Mouse (Mus musculus) limb, embryonic 10.5 days (tissue): ENCODE data around the gene Pkdrej. TPM values are rescaled to one million over a fixed set of nuclear protein-coding genes. Genes with fewer than 3 reads are reported as not detected.
"Not testable (repeated sequence)": the region's sequence is repeated elsewhere in the genome, so short reads cannot be mapped to it uniquely, and the experiment has no call there.

ENCODE experiments used
- DNase-seq: peaks from one replicate; pipeline ENCODE4 v3.0.0-alpha.2; 2017; ENCODE audit warnings: low spot score
- H3K27ac ChIP-seq: fragments of 300-500 bp; sonication (generic); 2 replicates; pipeline ENCODE4 v1.5.1; 2016; ENCODE audit warnings: mild to moderate bottlenecking
- H3K27me3 ChIP-seq: fragments of 300-500 bp; sonication (generic); 2 replicates; pipeline ENCODE4 v1.6.1; 2016; ENCODE audit warnings: low read depth, mild to moderate bottlenecking; ENCODE audit not compliant: poor library complexity, severe bottlenecking
- H3K36me3 ChIP-seq: fragments of 300-500 bp; sonication (generic); 2 replicates; pipeline ENCODE4 v1.6.1; 2016; ENCODE audit warnings: mild to moderate bottlenecking, moderate library complexity
- H3K4me1 ChIP-seq: fragments of 300-500 bp; sonication (generic); 2 replicates; pipeline ENCODE4 v1.6.1; 2016
- H3K4me3 ChIP-seq: fragments of 300-500 bp; sonication (generic); 2 replicates; pipeline ENCODE4 v1.5.1; 2016; ENCODE audit warnings: mild to moderate bottlenecking, moderate library complexity
- H3K9me3 ChIP-seq: fragments of 300-500 bp; sonication (generic); replicated peaks from 2 replicates; pipeline ENCODE4 v1.6.1; 2016; ENCODE audit warnings: mild to moderate bottlenecking
- WGBS: fragments of 180-500 bp; shearing (Covaris S2); methylation state at CpG from one replicate; pipeline ENCODE4 v1.1.7; 2016; 5-methylcytosine and 5-hydroxymethylcytosine counted together
- polyA plus RNA-seq: library from polyadenylated mRNA; unstranded; fragments of >200 nt; fragmentation: Nextera tagmentation; extraction: Ambion mirVana; gene quantifications from 2 replicates; pipeline ENCODE4 v1.2.1, GENCODE M21; 2016

Gene Pkdrej
- 0.03 and 0.05 TPM in 2 replicates for polyA plus RNA-seq

DNA sequence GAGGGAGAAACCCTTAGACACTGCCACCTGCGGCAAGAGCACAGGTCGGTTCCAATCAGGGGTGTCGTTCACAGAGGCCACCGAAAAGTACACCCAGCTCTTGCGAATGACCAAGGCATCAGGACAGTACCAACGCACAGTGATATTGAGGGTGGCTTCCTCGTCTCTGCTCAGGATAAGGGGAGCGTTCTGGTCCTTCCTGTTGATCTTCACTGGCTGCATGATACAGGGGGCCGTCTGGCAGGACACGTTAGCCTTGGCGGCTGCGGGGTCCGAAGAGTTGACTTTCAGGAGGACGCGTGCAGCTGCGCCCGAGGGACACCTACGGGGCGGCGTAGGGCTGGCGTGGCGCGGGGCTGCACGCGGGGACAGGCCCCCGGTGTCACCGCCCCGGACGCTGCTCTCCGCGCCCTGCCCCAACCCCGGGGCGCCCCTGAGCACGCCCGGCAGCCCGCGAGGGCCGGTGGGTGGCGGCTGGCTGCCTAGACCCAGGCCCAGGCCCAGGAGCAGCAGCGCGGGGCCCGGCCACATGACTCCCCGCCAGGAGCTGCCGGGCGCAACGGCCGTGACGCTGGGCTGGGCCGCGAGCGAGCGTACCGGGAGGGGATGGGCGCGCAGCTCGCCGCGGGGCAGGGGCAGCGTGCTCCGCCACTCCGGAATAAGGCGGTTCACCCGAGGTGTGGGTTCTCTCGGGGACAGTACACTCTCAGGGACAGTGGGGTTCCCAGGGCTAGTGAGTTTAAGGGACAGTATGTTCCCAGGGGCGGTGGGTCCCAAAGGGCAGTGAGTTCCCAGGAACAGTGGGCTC is at the start of gene Pkdrej:
Pkdrej (minus strand) TSS at position 532 of the 808 bp plus-strand sequence.
- no peaks in the 10 kb centered on the region for H3K36me3 ChIP-seq
- H3K4me3 ChIP-seq, result peak within 1 kb of the TSS; percentile 73
- H3K27me3 ChIP-seq, result peaks cover 34% of the 10 kb centered on the region
- DNase-seq, result peak; percentile 70
- 3% methylated on average over 65 of the region's 65 CpGs for WGBS
- H3K27ac ChIP-seq, result peak within 1 kb of the TSS; percentile 92
- H3K4me1 ChIP-seq, result peaks cover 13% of the 10 kb centered on the region
- H3K9me3 ChIP-seq, result 0 out of 2 replicates have a peak, but pooled peaks cover 2% of the 10 kb centered on the region

DNA sequence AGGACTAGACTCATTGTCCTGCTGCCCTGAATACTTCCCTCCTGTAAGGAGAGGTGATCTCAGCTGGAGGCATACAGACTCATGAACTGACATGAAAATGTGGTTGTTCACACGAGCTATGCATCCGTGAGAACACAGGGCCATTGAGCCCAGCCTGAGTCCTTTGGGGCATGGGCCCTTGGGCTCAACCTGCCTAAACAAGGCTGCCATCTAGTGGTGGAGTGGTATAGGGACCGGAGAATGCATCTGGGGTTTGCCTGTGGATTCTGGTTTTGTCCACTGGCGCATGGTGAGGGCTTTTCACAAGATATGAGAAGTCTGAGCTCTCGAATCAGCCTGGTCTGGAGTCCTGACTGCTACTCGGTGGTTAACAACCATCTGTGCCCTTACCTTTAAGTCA is 46.2 kb upstream of the Pkdrej start:
- Histone ChIP-seq H3K36me3 (peaks cover 100% of the 10 kb centered on the region), H3K4me3 (no peak overlapping the region), H3K4me1 (no peaks in the 10 kb centered on the region), H3K9me3 (no peaks in the 10 kb centered on the region), H3K27ac (no peak overlapping the region), H3K27me3 (no peaks in the 10 kb centered on the region)
- DNase-seq, result peak; percentile 69
- WGBS, result 60% methylated on average over 6 of the region's 6 CpGs

DNA sequence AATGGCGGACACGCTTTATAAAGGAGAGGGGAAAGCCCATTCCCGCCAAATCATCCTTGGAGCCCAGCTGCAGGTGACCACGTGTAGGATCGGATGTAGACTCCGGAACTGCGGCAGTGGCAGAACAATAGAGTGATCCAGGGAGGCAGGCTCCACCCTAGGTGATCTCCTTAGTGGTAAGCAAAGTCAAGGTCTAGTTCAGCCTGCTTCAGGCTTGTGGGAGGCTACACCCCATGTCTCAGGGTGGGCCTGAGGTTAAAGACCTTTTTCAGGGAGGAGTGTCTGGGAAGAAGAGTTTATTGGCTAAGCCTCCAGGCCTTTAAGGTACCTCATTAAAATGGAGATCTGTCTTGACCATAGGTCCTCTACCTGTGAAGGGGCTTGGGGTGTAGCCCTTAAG is 44.4 kb upstream of the Pkdrej start:
- 92% methylated on average over 7 of the region's 7 CpGs for WGBS
- H3K27ac ChIP-seq, DNase-seq, H3K4me1 ChIP-seq, H3K4me3 ChIP-seq, H3K27me3 ChIP-seq, H3K9me3 ChIP-seq: not testable (repeated sequence)
- peaks cover 96% of the 10 kb centered on the region for H3K36me3 ChIP-seq

DNA sequence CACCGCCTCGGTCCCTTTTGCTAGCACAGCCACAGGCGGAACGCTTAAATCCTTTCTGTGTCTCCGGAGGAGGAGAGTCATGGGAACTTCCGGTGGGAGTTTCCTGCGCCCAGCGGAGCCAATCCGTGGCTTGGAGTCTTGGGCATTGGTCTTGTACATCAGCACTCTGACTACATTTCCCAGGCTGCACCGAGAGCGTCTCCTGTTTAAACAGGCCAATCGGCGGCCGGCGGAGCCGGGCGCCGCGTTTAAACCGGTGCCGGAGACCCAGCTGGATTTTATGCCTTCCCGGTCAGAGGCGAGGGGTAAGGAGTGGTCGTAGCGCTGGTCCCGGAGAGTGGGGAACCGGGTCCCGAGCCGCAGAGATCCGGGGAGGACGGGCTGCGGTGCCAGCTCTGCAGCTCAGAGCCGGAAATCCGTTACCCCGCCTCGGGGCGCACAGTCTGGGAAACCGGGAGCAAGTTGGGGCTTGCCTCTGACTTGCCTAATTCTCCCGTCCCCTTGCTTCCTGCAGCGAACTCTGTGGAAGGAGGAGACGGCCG is 38.0 kb upstream of the Pkdrej start, which contains the start of gene Gtse1:
Gtse1 (plus strand) TSS at position 256 of the 542 bp plus-strand sequence.
- under 1% methylated on average over 42 of the region's 42 CpGs for WGBS

DNA sequence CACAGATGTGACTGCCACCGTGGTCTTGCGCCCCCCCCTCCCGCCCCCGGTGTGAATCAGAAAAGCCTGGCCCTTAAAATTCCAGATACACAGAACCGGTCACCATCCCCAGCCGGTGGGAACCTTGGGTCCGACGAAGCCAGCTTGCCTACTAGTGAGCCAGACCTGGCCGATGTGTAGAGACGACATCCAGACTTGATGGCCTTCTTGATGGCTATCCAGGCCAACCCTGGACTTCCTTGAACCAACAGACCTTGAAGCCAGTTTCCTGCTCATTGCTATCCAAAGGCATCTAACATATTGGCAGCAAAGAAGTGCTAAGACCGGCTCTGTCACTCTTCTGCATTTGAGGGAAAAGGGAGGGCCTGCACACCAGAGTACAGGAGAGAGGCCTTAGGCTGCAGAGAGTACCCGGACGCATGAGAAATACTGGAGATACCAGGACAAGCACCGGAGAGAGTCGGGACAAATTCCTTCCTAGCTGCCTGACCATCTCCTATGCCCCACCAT is 37.5 kb upstream of the Pkdrej start:
- Histone ChIP-seq H3K4me1 (peaks cover 24% of the 10 kb centered on the region), H3K36me3 (peaks cover 30% of the 10 kb centered on the region), H3K27me3 (no peaks in the 10 kb centered on the region), H3K9me3 (no peaks in the 10 kb centered on the region), H3K27ac (peak overlapping the region; percentile 89), H3K4me3 (peak overlapping the region; percentile 86)
- no peak for DNase-seq
- WGBS, result 8% methylated on average over 15 of the region's 15 CpGs

More for the DNA sequence above, 38.0 kb upstream of the Pkdrej start, which contains the start of gene Gtse1:
- Histone ChIP-seq H3K27me3 (no peaks in the 10 kb centered on the region), H3K4me3 (peak within 1 kb of the TSS; percentile 86), H3K27ac (peak within 1 kb of the TSS; percentile 93), H3K9me3 (no peaks in the 10 kb centered on the region), H3K4me1 (peaks cover 24% of the 10 kb centered on the region), H3K36me3 (peaks cover 35% of the 10 kb centered on the region)
- peak; percentile 91 for DNase-seq

DNA sequence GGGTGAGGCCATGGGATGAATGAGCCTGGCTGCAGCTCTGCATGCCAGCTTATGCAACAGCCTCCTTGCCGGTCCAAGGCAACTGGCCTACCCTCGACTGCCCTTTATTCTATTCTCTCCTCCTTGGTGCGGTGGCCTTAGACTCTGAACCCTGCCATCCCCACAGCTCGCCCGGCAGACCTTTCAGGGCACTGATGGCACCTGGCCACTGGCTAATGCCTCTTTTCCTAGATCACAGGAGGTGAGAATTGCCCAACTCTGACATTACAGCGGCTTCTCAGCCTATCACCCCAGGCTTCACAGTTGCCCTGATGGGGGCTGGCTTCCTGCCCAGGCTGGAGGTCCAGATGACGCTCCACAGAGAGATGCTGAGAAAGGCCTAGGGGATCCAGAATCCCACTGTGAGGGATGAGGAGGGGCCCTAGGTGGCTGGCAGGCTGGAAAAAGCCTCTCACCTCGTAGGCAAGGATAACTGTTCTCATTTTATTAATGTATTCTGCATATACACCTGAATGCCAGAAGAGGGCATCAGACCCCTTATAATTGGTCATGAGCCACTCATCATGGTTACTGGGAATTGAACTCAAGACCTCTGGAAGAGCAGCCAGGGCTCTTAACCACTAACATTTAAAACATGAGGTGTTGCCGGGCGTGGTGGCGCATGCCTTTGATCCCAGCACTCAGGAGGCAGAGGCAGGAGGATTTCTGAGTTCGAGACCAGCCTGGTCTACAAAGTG is 30.3 kb upstream of the Pkdrej start:
- WGBS, result 77% methylated on average over 12 of the region's 12 CpGs
- peaks cover under 1% of the 10 kb centered on the region for H3K36me3 ChIP-seq
- no peaks in the 10 kb centered on the region for H3K27me3 ChIP-seq
- no peaks in the 10 kb centered on the region for H3K9me3 ChIP-seq
- H3K4me3 ChIP-seq, result no peak overlapping the region
- H3K27ac ChIP-seq, result no peak overlapping the region
- H3K4me1 ChIP-seq, result no peaks in the 10 kb centered on the region
- DNase-seq, result no peak

DNA sequence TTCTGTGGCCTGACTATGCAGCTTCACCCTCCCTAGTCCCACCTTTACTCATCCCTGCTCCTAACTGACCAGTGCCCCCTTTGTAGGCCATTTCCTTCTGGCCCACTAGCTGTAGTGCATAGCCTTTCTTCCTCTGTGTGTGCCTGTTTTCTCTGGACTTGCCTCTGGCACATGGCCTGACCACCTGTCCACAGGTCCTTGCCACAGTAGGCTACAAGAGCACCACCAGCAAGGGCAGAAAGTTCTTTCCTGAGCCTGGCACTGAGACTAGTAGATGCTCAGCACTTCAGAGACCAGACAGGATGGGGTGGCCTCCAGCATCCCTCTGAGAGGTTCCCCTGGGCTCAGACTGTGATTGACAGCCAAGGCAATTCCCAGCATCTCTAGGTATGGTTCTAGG is 23.5 kb upstream of the Pkdrej start:
- no peak for DNase-seq
- Histone ChIP-seq H3K36me3 (no peaks in the 10 kb centered on the region), H3K27ac (no peak overlapping the region), H3K4me1 (peaks cover 6% of the 10 kb centered on the region; the same call in 1 of the 2 replicates), H3K9me3 (no peaks in the 10 kb centered on the region), H3K4me3 (no peak overlapping the region), H3K27me3 (no peaks in the 10 kb centered on the region)

DNA sequence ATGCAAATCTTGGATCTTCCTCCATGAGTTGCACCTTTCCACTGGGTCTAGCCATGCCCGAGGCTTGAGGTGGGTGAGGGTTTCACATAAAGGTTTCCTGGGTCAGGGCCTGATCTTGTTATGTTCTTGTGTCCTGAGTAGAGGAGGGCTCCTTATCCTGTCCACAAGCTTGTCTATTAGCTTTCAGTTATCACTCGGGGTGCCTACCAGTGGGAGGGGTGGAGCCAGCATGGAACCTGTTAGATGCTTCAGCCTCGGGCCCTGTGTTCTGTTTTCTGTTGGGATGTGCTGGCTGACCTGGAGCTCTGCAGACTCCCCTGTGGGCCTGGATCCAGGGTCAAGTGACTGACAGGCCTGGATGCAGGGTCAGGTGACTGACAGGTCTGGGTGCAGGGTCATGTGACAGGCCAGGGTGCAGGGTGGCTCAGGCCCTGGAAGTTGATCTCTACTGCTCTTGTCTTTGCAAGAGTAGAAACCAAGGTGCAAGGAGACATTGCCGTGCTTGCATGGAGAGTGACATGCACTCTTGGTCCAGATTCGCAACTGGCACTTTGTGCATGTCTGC is 20.3 kb upstream of the Pkdrej start:
- no peaks in the 10 kb centered on the region for H3K9me3 ChIP-seq
- H3K36me3 ChIP-seq, result no peaks in the 10 kb centered on the region
- no peak for DNase-seq
- WGBS, result 79% methylated on average over 5 of the region's 5 CpGs
- H3K4me1 ChIP-seq, result peaks cover 6% of the 10 kb centered on the region; the same call in 1 of the 2 replicates
- H3K27ac ChIP-seq, result no peak overlapping the region
- H3K27me3 ChIP-seq, result no peaks in the 10 kb centered on the region
- H3K4me3 ChIP-seq, result no peak overlapping the region

DNA sequence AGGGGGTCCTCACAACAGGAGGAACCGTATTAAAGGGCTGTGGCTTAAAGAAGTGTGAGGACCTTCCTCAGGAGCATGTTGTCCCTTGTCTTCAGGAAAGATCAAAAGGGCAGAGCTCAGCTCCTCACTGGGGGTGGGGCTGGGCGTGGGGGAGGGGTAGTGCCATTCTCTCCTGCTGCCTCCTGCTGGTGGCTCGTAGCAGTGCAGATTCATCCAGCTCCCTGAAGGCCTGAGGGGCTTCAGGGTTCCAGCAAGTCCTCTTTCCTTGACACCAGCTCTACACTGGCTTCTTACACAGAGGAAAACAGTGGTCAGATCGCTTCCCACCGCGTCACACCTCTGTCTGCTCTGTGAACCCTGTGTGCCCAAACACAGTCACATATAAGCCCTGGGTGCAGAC is 19.4 kb upstream of the Pkdrej start:
- peak; percentile 65 for DNase-seq
- H3K4me1 ChIP-seq, result peaks cover 6% of the 10 kb centered on the region; the same call in 1 of the 2 replicates
- no peaks in the 10 kb centered on the region for H3K36me3 ChIP-seq
- H3K27me3 ChIP-seq, result no peaks in the 10 kb centered on the region
- no peaks in the 10 kb centered on the region for H3K9me3 ChIP-seq
- H3K4me3 ChIP-seq, result no peak overlapping the region
- 24% methylated on average over 6 of the region's 6 CpGs for WGBS
- no peak overlapping the region for H3K27ac ChIP-seq

DNA sequence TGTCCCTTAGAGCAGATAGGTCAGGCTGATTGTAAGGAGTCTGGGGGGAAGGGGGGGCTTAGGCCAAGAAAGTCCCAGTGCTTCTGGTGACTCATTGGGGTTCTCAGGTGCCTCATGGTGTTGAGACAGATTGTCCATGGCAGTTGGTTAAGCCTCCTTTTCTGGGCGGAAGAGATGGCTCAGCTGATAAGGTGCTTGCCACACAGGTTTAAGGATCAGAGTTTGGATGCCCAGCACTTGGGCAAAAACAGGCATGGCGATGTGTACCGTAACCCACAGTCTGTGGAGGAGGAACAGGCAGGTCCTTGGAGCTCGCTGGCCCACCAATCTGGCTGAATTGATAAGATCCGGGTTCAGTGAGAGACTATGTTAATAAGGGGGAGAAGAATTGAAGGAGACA is 15.4 kb upstream of the Pkdrej start:
- Histone ChIP-seq H3K27ac (no peak overlapping the region), H3K4me1 (peaks cover 19% of the 10 kb centered on the region), H3K9me3 (no peaks in the 10 kb centered on the region), H3K36me3 (no peaks in the 10 kb centered on the region), H3K27me3 (no peaks in the 10 kb centered on the region), H3K4me3 (no peak overlapping the region)
- DNase-seq, result no peak
- 95% methylated on average over 5 of the region's 5 CpGs for WGBS

DNA sequence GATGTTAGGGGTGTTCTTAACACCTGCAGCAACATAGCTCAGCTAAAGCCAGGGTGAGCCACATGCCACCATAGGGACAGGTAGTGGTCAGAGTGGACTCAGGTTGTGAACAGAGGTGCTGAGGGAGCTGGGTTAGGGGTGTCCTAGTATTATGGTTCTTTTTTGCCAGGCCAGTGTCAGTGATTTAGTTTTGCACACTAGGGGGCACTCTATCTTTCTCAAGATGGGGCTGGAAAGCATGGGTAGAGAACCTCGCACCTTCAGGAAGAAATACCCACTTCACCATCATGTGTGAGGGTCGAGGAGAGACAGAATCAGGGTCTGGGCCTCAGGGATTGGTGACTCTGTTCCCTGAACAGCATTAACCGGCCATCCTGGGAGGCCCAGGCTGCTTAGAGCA is 13.8 kb upstream of the Pkdrej start:
- H3K27ac ChIP-seq, result no peak overlapping the region
- H3K4me1 ChIP-seq, result peaks cover 19% of the 10 kb centered on the region
- H3K9me3 ChIP-seq, result no peaks in the 10 kb centered on the region
- no peak for DNase-seq
- no peaks in the 10 kb centered on the region for H3K36me3 ChIP-seq
- H3K27me3 ChIP-seq, result no peaks in the 10 kb centered on the region
- H3K4me3 ChIP-seq, result no peak overlapping the region
- WGBS, result 58% methylated on average over 3 of the region's 3 CpGs

DNA sequence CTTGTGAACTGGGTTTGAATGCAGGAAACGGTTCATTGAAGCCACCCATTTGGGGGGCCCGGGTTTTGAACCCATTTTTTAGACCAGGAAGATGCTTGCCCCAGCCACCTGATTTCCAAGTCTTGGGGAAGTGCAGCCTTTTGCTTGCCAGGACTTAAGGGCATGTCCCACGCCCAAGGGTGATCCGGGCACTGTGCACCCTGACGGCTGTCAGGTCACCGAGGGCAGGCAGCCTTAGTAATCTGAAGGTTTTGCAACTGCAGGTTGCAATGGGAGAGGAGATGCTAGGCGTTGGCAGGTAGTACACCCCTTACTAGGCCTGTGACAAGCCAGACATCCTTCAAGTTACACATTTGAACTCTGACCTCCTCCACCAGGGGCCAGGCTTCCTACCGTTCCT is 11.1 kb upstream of the Pkdrej start:
- H3K36me3 ChIP-seq, result no peaks in the 10 kb centered on the region
- no peaks in the 10 kb centered on the region for H3K27me3 ChIP-seq
- 44% methylated on average over 8 of the region's 8 CpGs for WGBS
- H3K9me3 ChIP-seq, result no peaks in the 10 kb centered on the region
- peak overlapping the region; percentile 79 for H3K27ac ChIP-seq
- no peak for DNase-seq
- peak overlapping the region; percentile 69 for H3K4me3 ChIP-seq
- H3K4me1 ChIP-seq, result peaks cover 19% of the 10 kb centered on the region
